Mouse (Mus musculus): ENCODE results near the gene Mrps27. TPM values are rescaled to one million over a fixed set of nuclear protein-coding genes. Genes with fewer than 3 reads are reported as not detected.

Gene Mrps27
- 20.3 and 22.0 TPM in 2 replicates for polyA plus RNA-seq (2015; fragmentation: Nextera tagmentation; extraction: Ambion mirVana)

DNA sequence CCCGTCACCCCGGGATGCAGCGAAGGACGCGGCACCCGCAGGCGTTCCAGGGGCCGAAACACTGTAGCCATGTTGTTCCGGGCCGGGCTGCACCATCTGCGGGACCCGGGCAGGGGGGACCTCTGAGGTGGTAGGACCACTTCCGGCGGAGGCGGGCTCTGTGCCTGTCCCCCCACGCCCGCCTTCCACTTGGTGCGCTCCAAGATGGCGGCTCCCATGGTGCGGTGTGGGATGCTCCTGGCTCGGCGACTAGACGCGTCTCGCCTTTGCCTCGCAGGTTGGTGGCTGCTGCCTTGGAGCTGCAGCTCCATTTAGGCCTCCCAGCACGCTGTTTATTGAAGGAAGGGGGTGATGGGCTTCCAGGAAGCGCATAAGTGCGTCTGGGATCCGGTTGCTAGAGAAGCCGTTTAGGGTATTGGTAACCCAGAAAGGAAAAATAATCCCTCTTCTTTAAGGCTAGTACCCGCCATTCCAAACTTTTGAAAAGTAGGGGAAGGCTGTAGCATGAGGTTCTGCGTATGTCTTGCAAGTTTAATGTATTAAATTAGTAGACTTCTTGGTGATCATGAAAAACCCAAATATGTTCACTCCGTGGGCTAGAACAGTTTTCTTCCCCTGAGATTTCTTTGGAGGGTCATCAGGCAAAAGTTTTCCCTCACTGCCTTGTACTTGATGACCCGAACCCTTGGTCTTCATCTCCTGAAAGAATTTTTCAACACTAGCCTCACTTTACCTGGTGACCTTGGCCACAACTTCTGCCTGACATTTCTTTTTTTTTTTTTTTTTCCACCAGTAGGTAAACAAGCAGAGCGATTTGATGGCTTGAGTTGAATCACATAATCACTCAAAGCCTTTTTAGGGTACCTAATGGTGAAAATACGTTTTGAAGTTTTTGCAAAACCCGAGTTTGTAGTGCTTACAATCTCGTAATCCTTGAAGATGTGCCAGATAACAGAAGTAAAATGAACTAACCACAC, at the start of gene Mrps27, which contains the start of gene Ptcd2:
Gene Mrps27 (plus strand): TSS at position 188 of the 977 bp plus-strand sequence.
Gene Ptcd2 (minus strand): TSS at position 107 of the 977 bp plus-strand sequence.

Other genes starting within 250 kb of the Mrps27 start
- gene Zfp366, start 160.0 kb upstream of the Mrps27 start, polyA plus RNA-seq (2015; fragmentation: Nextera tagmentation; extraction: Ambion mirVana): 0.63 and 0.89 TPM in 2 replicates
- 29.6 and 29.8 TPM in 2 replicates for gene Ptcd2, start 81 bp upstream of the Mrps27 start, polyA plus RNA-seq (2015; fragmentation: Nextera tagmentation; extraction: Ambion mirVana)
- 3.6 and 6.4 TPM in 2 replicates for gene Map1b, start 171.8 kb downstream of the Mrps27 start, polyA plus RNA-seq (2015; fragmentation: Nextera tagmentation; extraction: Ambion mirVana)